21 mouse cellular contexts compared by ENCODE assay signal in genomic region chr12:73400481-73401025, GRCm38 (mm10).
A peak's percentile ranks its signal among the peaks of the same experiment; 100 is the strongest.
DNase-seq lines count a peak whose midpoint lies in the region; ATAC-seq and TF ChIP-seq lines count a peak whose summit lies in the region.
"Had no signal": no experiment of that assay in that cellular context is flagged by ENCODE, and none has a peak within 500 bp of the region (broad histone marks: within the 10 kb centered on the region; RNA-seq: fewer than 3 reads in every experiment).

No protein-coding gene starts in this region.

- DNase-seq in gastrocnemius, adult 2 months, result peak; percentile 10
- DNase-seq in gastrocnemius, adult 18-20 months (ENCODE audit: low spot score), result no peak
- peak; percentile 88 for DNase-seq in liver, adult 2 months (ENCODE audit: extremely low read depth, low read depth, low spot score)
- DNase-seq in liver, postnatal 0 days, result no peak
- no peak for DNase-seq in left cerebral cortex, adult 18-20 months (ENCODE audit: low spot score in 2 of 2)
- DNase-seq: adrenal gland, adult 8-10 months; cerebellum, adult 11-12 months; cerebellum, postnatal 10 days; kidney, adult 18-20 months; lung, postnatal 4 days; right cerebral cortex, adult 18-20 months; right cerebral cortex, postnatal 4 days had no signal

- TF ChIP-seq POLR2A in liver, adult 2 months (IDR thresholded peaks at IDR 0.05; ENCODE audit: extremely low read depth, insufficient read depth, low read length), result no peak

- no peak for TF ChIP-seq CTCF in gastrocnemius, adult 2 months (IDR thresholded peaks at IDR 0.05)
- no peak for TF ChIP-seq CTCF in liver, adult 2 months (IDR thresholded peaks at IDR 0.05; ENCODE audit: low read depth, low read length)
- no peak for TF ChIP-seq CTCF in liver, postnatal 0 days (IDR thresholded peaks at IDR 0.05; ENCODE audit: low read depth)

- H3K27ac ChIP-seq in gastrocnemius, adult 2 months, result peak overlapping the region; percentile 99
- 0 out of 2 replicates have a peak overlapping the region, but pooled peaks have one; percentile 15 for H3K27ac ChIP-seq in heart, embryonic 13.5 days (replicated peaks)
- no peak overlapping the region for H3K27ac ChIP-seq in heart, embryonic 11.5 days (ENCODE audit: low read depth, low read length)
- no peak overlapping the region for H3K27ac ChIP-seq in liver, adult 2 months (replicated peaks; ENCODE audit: insufficient read depth, low read depth, low read length)
- H3K27ac ChIP-seq in liver, postnatal 0 days (ENCODE audit: low read depth), result no peak overlapping the region
- H3K27ac ChIP-seq in embryonic facial prominence, embryonic 13.5 days, result no peak overlapping the region
- H3K27ac ChIP-seq: hindbrain, embryonic 13.5 days; liver, embryonic 15.5 days; neural tube, embryonic 15.5 days had no signal

- H3K9ac ChIP-seq in heart, embryonic 13.5 days, result no peak overlapping the region
- H3K9ac ChIP-seq in heart, embryonic 11.5 days (ENCODE audit: low read depth, low read length), result no peak overlapping the region
- no peak overlapping the region for H3K9ac ChIP-seq in liver, adult 2 months (ENCODE audit: low read depth, low read length)
- no peak overlapping the region for H3K9ac ChIP-seq in liver, postnatal 0 days (replicated peaks)
- 0 out of 2 replicates have a peak overlapping the region, but pooled peaks have one; percentile 27 for H3K9ac ChIP-seq in embryonic facial prominence, embryonic 13.5 days
- H3K9ac ChIP-seq: hindbrain, embryonic 13.5 days; limb, embryonic 15.5 days; liver, embryonic 15.5 days; neural tube, embryonic 15.5 days had no signal

- no peak overlapping the region for H3K4me2 ChIP-seq in heart, embryonic 13.5 days
- no peak overlapping the region for H3K4me2 ChIP-seq in heart, embryonic 11.5 days
- H3K4me2 ChIP-seq in liver, postnatal 0 days (ENCODE audit: low read depth, low read length), result no peak overlapping the region
- H3K4me2 ChIP-seq in embryonic facial prominence, embryonic 13.5 days, result no peak overlapping the region
- H3K4me2 ChIP-seq: hindbrain, embryonic 13.5 days; limb, embryonic 15.5 days; liver, embryonic 15.5 days; neural tube, embryonic 15.5 days had no signal

- no peaks in the 10 kb centered on the region for H3K79me2 ChIP-seq in liver, adult 2 months (ENCODE audit: control insufficient read depth, insufficient read depth, low read length)

- ATAC-seq in heart, embryonic 13.5 days (ENCODE audit: extremely low read depth, insufficient number of reproducible peaks, low FRiP score, low TSS enrichment), result no peak
- ATAC-seq in heart, embryonic 11.5 days (replicated peaks; ENCODE audit: insufficient number of reproducible peaks, low FRiP score, low TSS enrichment), result no peak
- no peak for ATAC-seq in liver, postnatal 0 days
- ATAC-seq in embryonic facial prominence, embryonic 13.5 days (ENCODE audit: insufficient number of reproducible peaks, insufficient read depth, low FRiP score, low TSS enrichment, low read depth), result peak; percentile 52; the same call in 1 of the 2 replicates
- ATAC-seq: activated CD4-positive, CD25-positive, alpha-beta regulatory T cell, adult 4 months; forebrain, embryonic 14.5 days had no signal

- peaks cover 49% of the 10 kb centered on the region for H3K4me1 ChIP-seq in heart, embryonic 13.5 days
- peaks cover 32% of the 10 kb centered on the region for H3K4me1 ChIP-seq in heart, embryonic 11.5 days (ENCODE audit: control insufficient read depth, insufficient read depth, low read length)
- H3K4me1 ChIP-seq in liver, adult 2 months (ENCODE audit: control insufficient read depth, insufficient read depth, low read length), result peaks cover 8% of the 10 kb centered on the region
- H3K4me1 ChIP-seq in liver, postnatal 0 days (ENCODE audit: insufficient read depth), result no peaks in the 10 kb centered on the region
- peaks cover 23% of the 10 kb centered on the region for H3K4me1 ChIP-seq in embryonic facial prominence, embryonic 13.5 days
- H3K4me1 ChIP-seq: liver, embryonic 15.5 days had no signal

- 75% methylated on average over 4 of the region's 4 CpGs for WGBS in heart, embryonic 13.5 days
- 72% methylated on average over 4 of the region's 4 CpGs for WGBS in heart, embryonic 11.5 days (ENCODE audit: insufficient replicate concordance)
- 67% methylated on average over 4 of the region's 4 CpGs for WGBS in liver, adult 2 months
- 73% methylated on average over 4 of the region's 4 CpGs for WGBS in liver, postnatal 0 days (ENCODE audit: insufficient replicate concordance)
- 79% methylated on average over 4 of the region's 4 CpGs for WGBS in embryonic facial prominence, embryonic 13.5 days

- intact Hi-C loops in gastrocnemius, adult 2 months (cut with DNase I), result no loop called here

- no peak for TF ChIP-seq EP300 in liver, postnatal 0 days (IDR thresholded peaks at IDR 0.05; ENCODE audit: low read depth)

- H3K36me3 ChIP-seq in heart, embryonic 13.5 days, result no peaks in the 10 kb centered on the region
- no peaks in the 10 kb centered on the region for H3K36me3 ChIP-seq in heart, embryonic 11.5 days (ENCODE audit: control insufficient read depth, insufficient read depth, low read length)
- no peaks in the 10 kb centered on the region for H3K36me3 ChIP-seq in liver, adult 2 months (ENCODE audit: control insufficient read depth, insufficient read depth, low read length)
- H3K36me3 ChIP-seq in liver, postnatal 0 days (replicated peaks; ENCODE audit: insufficient read depth, low read length), result no peaks in the 10 kb centered on the region
- no peaks in the 10 kb centered on the region for H3K36me3 ChIP-seq in embryonic facial prominence, embryonic 13.5 days
- H3K36me3 ChIP-seq: hindbrain, embryonic 13.5 days; limb, embryonic 15.5 days; liver, embryonic 15.5 days; neural tube, embryonic 15.5 days had no signal

- no peak overlapping the region for H3K4me3 ChIP-seq in gastrocnemius, adult 2 months
- H3K4me3 ChIP-seq in heart, embryonic 13.5 days, result no peak overlapping the region
- no peak overlapping the region for H3K4me3 ChIP-seq in heart, embryonic 11.5 days (ENCODE audit: low read depth, low read length)
- H3K4me3 ChIP-seq in liver, adult 2 months (ENCODE audit: insufficient read depth, low read depth, low read length), result no peak overlapping the region
- no peak overlapping the region for H3K4me3 ChIP-seq in liver, postnatal 0 days (ENCODE audit: low read depth, low read length)
- no peak overlapping the region for H3K4me3 ChIP-seq in embryonic facial prominence, embryonic 13.5 days
- H3K4me3 ChIP-seq: hindbrain, embryonic 13.5 days; limb, embryonic 15.5 days; liver, embryonic 15.5 days; neural tube, embryonic 15.5 days had no signal

- no peaks in the 10 kb centered on the region for H3K9me3 ChIP-seq in heart, embryonic 13.5 days
- H3K9me3 ChIP-seq in heart, embryonic 11.5 days (replicated peaks; ENCODE audit: control insufficient read depth, low read length), result no peaks in the 10 kb centered on the region
- no peaks in the 10 kb centered on the region for H3K9me3 ChIP-seq in liver, postnatal 0 days (ENCODE audit: low read length)
- H3K9me3 ChIP-seq in embryonic facial prominence, embryonic 13.5 days, result no peaks in the 10 kb centered on the region
- H3K9me3 ChIP-seq: hindbrain, embryonic 13.5 days; limb, embryonic 15.5 days; liver, embryonic 15.5 days; neural tube, embryonic 15.5 days had no signal

- no peaks in the 10 kb centered on the region for H3K27me3 ChIP-seq in heart, embryonic 13.5 days (replicated peaks)
- no peaks in the 10 kb centered on the region for H3K27me3 ChIP-seq in heart, embryonic 11.5 days (ENCODE audit: control insufficient read depth, insufficient read depth, low read length)
- H3K27me3 ChIP-seq in liver, adult 2 months (ENCODE audit: control insufficient read depth, insufficient read depth, low read length), result no peaks in the 10 kb centered on the region
- no peaks in the 10 kb centered on the region for H3K27me3 ChIP-seq in liver, postnatal 0 days (ENCODE audit: insufficient read depth, low read length)
- no peaks in the 10 kb centered on the region; the same call in 1 of the 2 replicates for H3K27me3 ChIP-seq in embryonic facial prominence, embryonic 13.5 days
- H3K27me3 ChIP-seq: hindbrain, embryonic 13.5 days; limb, embryonic 15.5 days; liver, embryonic 15.5 days; neural tube, embryonic 15.5 days had no signal

Comparison
In these comparisons a context has a peak if more than half of its experiments do, and no peak if none do; other contexts are left out.
1. DNase-seq: peak in gastrocnemius, adult 2 months (single experiment) and liver, adult 2 months (single experiment); none in gastrocnemius, adult 18-20 months (single experiment), liver, postnatal 0 days (single experiment) and left cerebral cortex, adult 18-20 months (0 of 2).
2. H3K27ac ChIP-seq: peak in gastrocnemius, adult 2 months (single experiment) and heart, embryonic 13.5 days (single experiment); none in heart, embryonic 11.5 days (single experiment), liver, adult 2 months (single experiment), liver, postnatal 0 days (single experiment) and embryonic facial prominence, embryonic 13.5 days (single experiment).